Mouse (Mus musculus) liver, embryonic 15.5 days (tissue): ENCODE data around the gene Arhgef15. TPM values are rescaled to one million over a fixed set of nuclear protein-coding genes. Genes with fewer than 3 reads are reported as not detected.

Source experiments
- ATAC-seq: fragments of 200-750 bp; cut with Nextera tagmentation; 2 replicates; pipeline ENCODE4 v1.8.0; 2017; ENCODE audit warnings: moderate number of reproducible peaks, mild to moderate bottlenecking, moderate library complexity; ENCODE audit not compliant: insufficient read depth
- H3K27ac ChIP-seq: fragments of 300-500 bp; sonication (generic); replicated peaks from 2 replicates; pipeline ENCODE4 v1.5.1; 2015; ENCODE audit warnings: mild to moderate bottlenecking, inconsistent platforms
- H3K27me3 ChIP-seq: fragments of 300-500 bp; sonication (generic); 2 replicates; pipeline ENCODE4 v1.6.1; 2015; ENCODE audit warnings: mild to moderate bottlenecking, inconsistent platforms
- H3K36me3 ChIP-seq: fragments of 300-500 bp; sonication (generic); replicated peaks from 2 replicates; pipeline ENCODE4 v1.6.1; 2015; ENCODE audit warnings: moderate library complexity, mild to moderate bottlenecking, inconsistent platforms
- H3K4me1 ChIP-seq: fragments of 300-500 bp; sonication (generic); replicated peaks from 2 replicates; pipeline ENCODE4 v1.6.1; 2015; ENCODE audit warnings: inconsistent platforms
- H3K4me2 ChIP-seq: fragments of 300-500 bp; sonication (generic); 2 replicates; pipeline ENCODE4 v1.6.1; 2015; ENCODE audit warnings: moderate library complexity, mild to moderate bottlenecking, inconsistent platforms
- H3K4me3 ChIP-seq: fragments of 300-500 bp; sonication (generic); replicated peaks from 2 replicates; pipeline ENCODE4 v1.5.1; 2015; ENCODE audit warnings: mild to moderate bottlenecking, inconsistent platforms
- H3K9ac ChIP-seq: fragments of 300-500 bp; sonication (generic); 2 replicates; pipeline ENCODE4 v1.6.1; 2015; ENCODE audit warnings: moderate library complexity, mild to moderate bottlenecking, inconsistent platforms
- H3K9me3 ChIP-seq: fragments of 300-500 bp; sonication (generic); replicated peaks from 2 replicates; pipeline ENCODE4 v1.6.1; 2016; ENCODE audit warnings: inconsistent platforms
- WGBS: fragments of 180-500 bp; shearing (Covaris S2); methylation state at CpG from one replicate; pipeline ENCODE4 v1.1.7; 2015; ENCODE audit warnings: mixed read lengths; ENCODE audit not compliant: insufficient replicate concordance; 5-methylcytosine and 5-hydroxymethylcytosine counted together
- polyA plus RNA-seq: library from polyadenylated mRNA; unstranded; fragments of >200 nt; fragmentation: Nextera tagmentation; extraction: Ambion mirVana; gene quantifications from 2 replicates; pipeline ENCODE4 v1.2.1, GENCODE M21; 2015

The Arhgef15 gene
- polyA plus RNA-seq, 1 experiment from 2014 or later: 1.4 TPM

- Histone ChIP-seq H3K9ac (no peak overlapping the region), H3K27me3 (peaks cover 26% of the 10 kb centered on the region; the same call in 1 of the 2 replicates), H3K4me1 (no peaks in the 10 kb centered on the region), H3K27ac (no peak overlapping the region), H3K9me3 (no peaks in the 10 kb centered on the region), H3K4me3 (no peak overlapping the region), H3K36me3 (no peaks in the 10 kb centered on the region), H3K4me2 (no peak overlapping the region)
- 58% methylated on average over 3 of the region's 3 CpGs for WGBS
- no peak for ATAC-seq
These were observed 34.1 kb downstream of the Arhgef15 start for GRCm38 (mm10) chr11:68923191-68923590.

DNA sequence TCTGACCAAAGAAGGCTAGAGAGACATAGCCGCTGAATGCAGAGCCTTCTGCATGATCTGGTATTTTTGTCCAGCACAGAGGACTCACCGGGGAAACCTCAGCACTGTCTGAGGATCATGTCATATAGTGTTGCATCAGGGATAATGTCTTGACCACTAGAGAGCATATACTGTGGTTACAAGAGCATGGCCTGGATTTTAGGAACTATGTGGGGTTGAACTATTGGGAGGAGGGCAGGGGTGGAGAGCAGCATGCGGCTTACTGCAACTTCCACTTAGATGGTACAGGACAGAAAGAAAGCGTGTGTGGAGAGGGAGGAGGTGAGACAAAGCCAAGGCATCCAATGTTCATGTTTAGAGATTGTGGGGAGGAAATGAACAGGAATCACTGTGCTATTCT, 42.7 kb downstream of the Arhgef15 start:
- H3K27me3 ChIP-seq: peaks cover 31% of the 10 kb centered on the region
- no peaks in the 10 kb centered on the region for H3K36me3 ChIP-seq
- no peak overlapping the region for H3K4me3 ChIP-seq
- no peak overlapping the region for H3K4me2 ChIP-seq
- ATAC-seq: no peak
- H3K9ac ChIP-seq: no peak overlapping the region
- no peak overlapping the region for H3K27ac ChIP-seq
- no peaks in the 10 kb centered on the region for H3K9me3 ChIP-seq
- no peaks in the 10 kb centered on the region; the same call in 1 of the 2 replicates for H3K4me1 ChIP-seq
- whole genome bisulfite sequencing: 62% methylated on average over 4 of the region's 4 CpGs

GRCm38 (mm10) chr11:68911531-68912177, 45.6 kb downstream of the Arhgef15 start:
- Histone ChIP-seq H3K36me3 (peaks cover 11% of the 10 kb centered on the region), H3K27me3 (peaks cover 31% of the 10 kb centered on the region), H3K9me3 (no peaks in the 10 kb centered on the region), H3K9ac (no peak overlapping the region), H3K4me1 (no peaks in the 10 kb centered on the region; the same call in 1 of the 2 replicates), H3K4me3 (no peak overlapping the region), H3K4me2 (no peak overlapping the region), H3K27ac (no peak overlapping the region)
- no peak for ATAC-seq
- WGBS: 14% methylated on average over 14 of the region's 14 CpGs

DNA sequence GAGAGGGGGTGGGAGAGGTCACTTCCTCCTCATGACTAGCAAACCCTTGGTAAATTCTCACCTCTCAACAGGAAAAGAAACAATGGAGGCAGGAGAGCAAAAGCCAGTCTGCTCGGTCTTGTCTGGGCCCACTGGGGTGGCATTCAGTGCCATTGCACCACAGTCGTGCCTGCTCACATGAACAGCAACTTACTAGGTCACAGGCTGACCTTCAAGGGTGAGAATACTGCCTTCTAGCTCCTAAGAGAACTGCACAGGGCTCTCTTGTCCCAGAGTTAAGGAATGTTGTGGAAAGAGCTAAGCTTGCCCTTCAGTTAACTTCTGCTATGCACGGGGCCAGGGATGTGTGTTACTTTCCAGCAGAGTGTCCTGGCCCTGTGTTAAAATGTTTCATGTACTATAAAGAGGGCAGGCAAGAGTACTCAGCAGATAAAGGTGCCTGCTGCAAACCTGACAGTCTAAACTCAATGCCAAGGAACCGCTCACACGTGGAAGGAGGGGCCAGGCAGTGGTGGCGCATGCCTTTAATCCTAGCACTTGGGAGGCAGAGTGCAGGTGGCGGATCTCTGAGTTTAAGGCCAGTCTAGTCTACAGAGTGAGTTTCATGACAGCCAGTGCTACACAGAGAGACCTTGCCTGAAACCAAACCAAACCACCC, 48.3 kb downstream of the Arhgef15 start:
- no peak for ATAC-seq
- Histone ChIP-seq H3K36me3 (peaks cover 38% of the 10 kb centered on the region), H3K27me3 (peaks cover 31% of the 10 kb centered on the region), H3K9ac (no peak overlapping the region), H3K27ac (no peak overlapping the region), H3K9me3 (no peaks in the 10 kb centered on the region), H3K4me2 (no peak overlapping the region), H3K4me3 (no peak overlapping the region), H3K4me1 (peaks cover 1% of the 10 kb centered on the region; the same call in 1 of the 2 replicates)
- WGBS: 46% methylated on average over 7 of the region's 7 CpGs

DNA sequence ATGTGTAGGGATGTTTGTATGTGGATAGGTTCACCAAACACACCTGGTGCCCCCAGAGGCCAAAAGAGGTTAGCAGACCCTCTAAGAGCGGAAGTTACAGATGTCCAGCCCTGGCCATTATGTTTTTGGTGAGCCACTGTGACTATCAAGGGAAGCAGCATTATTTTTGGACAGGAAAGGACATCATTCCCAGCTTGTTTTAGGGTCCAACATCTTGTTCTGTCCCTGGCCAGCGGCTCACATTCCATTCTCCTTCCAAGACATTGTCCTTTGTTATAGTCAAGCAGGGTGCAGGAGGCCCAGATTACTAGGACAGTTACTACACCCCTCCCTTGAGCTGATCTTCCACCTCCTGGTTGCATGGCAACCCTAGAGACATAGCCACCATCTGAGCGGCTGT, 50.0 kb downstream of the Arhgef15 start:
- peaks cover 17% of the 10 kb centered on the region for H3K4me1 ChIP-seq
- H3K4me3 ChIP-seq: no peak overlapping the region
- no peak for ATAC-seq
- no peak overlapping the region for H3K4me2 ChIP-seq
- no peak overlapping the region for H3K27ac ChIP-seq
- H3K9ac ChIP-seq: no peak overlapping the region
- H3K27me3 ChIP-seq: peaks cover 14% of the 10 kb centered on the region
- H3K9me3 ChIP-seq: no peaks in the 10 kb centered on the region
- peaks cover 54% of the 10 kb centered on the region for H3K36me3 ChIP-seq
- WGBS: 69% methylated on average over 3 of the region's 3 CpGs

DNA sequence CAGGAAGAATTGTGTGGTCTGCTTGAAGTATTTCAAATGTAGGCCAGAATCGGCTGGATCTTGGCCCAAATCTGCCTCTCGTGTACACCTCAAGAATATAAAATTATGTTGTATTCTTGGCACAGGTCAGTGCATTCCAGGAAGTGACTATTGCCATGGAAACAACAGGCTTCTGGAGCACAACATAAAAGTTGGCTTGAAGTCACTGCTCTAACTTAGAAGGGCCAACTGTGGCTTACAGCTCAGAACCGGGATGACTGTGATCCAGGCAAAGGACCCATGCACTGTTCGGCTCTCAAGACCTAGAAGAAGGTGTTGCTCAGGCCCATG, 50.9 kb downstream of the Arhgef15 start:
- Histone ChIP-seq H3K36me3 (peaks cover 54% of the 10 kb centered on the region), H3K9ac (no peak overlapping the region), H3K27ac (no peak overlapping the region), H3K4me2 (no peak overlapping the region), H3K9me3 (no peaks in the 10 kb centered on the region), H3K27me3 (peaks cover 5% of the 10 kb centered on the region), H3K4me1 (peaks cover 17% of the 10 kb centered on the region), H3K4me3 (no peak overlapping the region)
- no peak for ATAC-seq
- 57% methylated on average over 4 of the region's 4 CpGs for WGBS

DNA sequence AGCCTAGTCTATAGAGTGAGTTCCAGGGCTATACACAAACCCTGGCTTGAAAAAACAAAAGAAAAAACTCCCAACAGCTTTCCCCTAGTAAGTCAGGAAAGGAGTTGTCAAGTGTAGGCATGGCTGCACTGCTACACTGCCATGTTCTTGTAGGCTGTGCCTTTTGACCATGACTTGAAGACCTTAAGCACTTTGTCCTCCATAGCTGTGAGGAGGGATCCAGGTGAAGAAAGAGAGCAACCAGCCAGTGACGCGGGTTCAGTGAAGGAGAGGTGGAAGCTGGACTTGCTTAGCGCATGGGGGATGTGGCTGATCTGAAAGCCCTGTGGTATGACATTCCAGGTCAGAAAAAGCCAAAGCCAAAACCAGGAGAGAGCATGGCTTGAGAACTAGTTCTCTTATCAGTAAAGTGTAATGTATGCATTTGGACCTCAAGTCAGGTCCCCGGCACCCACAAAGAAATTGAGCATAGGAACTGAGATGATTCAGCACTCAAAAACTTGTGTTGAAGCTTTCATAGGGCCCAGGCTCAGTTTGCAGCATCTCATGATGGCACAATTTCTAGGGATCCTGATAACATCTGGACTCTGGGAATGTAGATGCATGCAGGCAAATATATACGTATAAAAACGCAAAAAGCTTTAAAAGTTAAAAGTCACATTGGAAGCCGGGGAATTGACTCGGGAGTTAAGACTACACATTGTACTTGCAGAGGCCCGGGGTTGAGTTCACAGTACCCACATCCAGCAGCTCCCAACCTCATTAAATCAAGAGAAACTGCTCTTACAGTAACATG, 51.4 kb downstream of the Arhgef15 start:
- Histone ChIP-seq H3K36me3 (peaks cover 54% of the 10 kb centered on the region), H3K9ac (no peak overlapping the region), H3K4me2 (no peak overlapping the region), H3K27ac (0 out of 2 replicates have a peak overlapping the region, but pooled peaks have one; percentile 10), H3K27me3 (no peaks in the 10 kb centered on the region), H3K4me1 (peaks cover 21% of the 10 kb centered on the region), H3K9me3 (no peaks in the 10 kb centered on the region), H3K4me3 (no peak overlapping the region)
- WGBS: 75% methylated on average over 9 of the region's 9 CpGs
- ATAC-seq: no peak

- Histone ChIP-seq H3K4me2 (no peak overlapping the region), H3K36me3 (peaks cover 54% of the 10 kb centered on the region), H3K27me3 (no peaks in the 10 kb centered on the region; the same call in 1 of the 2 replicates), H3K4me1 (peaks cover 25% of the 10 kb centered on the region), H3K9me3 (no peaks in the 10 kb centered on the region), H3K9ac (no peak overlapping the region), H3K4me3 (no peak overlapping the region), H3K27ac (no peak overlapping the region)
- ATAC-seq: no peak
- 76% methylated on average over 3 of the region's 3 CpGs for WGBS
These were observed 52.1 kb downstream of the Arhgef15 start for GRCm38 (mm10) chr11:68905138-68905531.

- Histone ChIP-seq H3K36me3 (peaks cover 54% of the 10 kb centered on the region), H3K27me3 (no peaks in the 10 kb centered on the region; the same call in 1 of the 2 replicates), H3K27ac (no peak overlapping the region)
These were observed 52.7 kb downstream of the Arhgef15 start for GRCm38 (mm10) chr11:68904375-68905137.

GRCm38 (mm10) chr11:68903775-68904174, 53.5 kb downstream of the Arhgef15 start:
- no peak overlapping the region for H3K27ac ChIP-seq
- H3K4me2 ChIP-seq: no peak overlapping the region
- no peaks in the 10 kb centered on the region for H3K9me3 ChIP-seq
- H3K36me3 ChIP-seq: peaks cover 54% of the 10 kb centered on the region
- 76% methylated on average over 2 of the region's 2 CpGs for WGBS
- H3K4me1 ChIP-seq: peaks cover 38% of the 10 kb centered on the region
- ATAC-seq: no peak
- H3K27me3 ChIP-seq: no peaks in the 10 kb centered on the region; the same call in 1 of the 2 replicates
- no peak overlapping the region for H3K9ac ChIP-seq
- no peak overlapping the region for H3K4me3 ChIP-seq

More at GRCm38 (mm10) chr11:68904375-68905137, 52.7 kb downstream of the Arhgef15 start:
- Histone ChIP-seq H3K9ac (no peak overlapping the region), H3K9me3 (no peaks in the 10 kb centered on the region), H3K4me2 (no peak overlapping the region), H3K4me3 (no peak overlapping the region), H3K4me1 (peaks cover 31% of the 10 kb centered on the region)
- ATAC-seq: no peak
- 79% methylated on average over 8 of the region's 8 CpGs for WGBS
